ENCODE assay signal across 29 mouse cellular contexts in genomic region chr4:101144790-101145189, GRCm38 (mm10).
A peak's percentile ranks its signal among the peaks of the same experiment; 100 is the strongest.
DNase-seq lines count a peak whose midpoint lies in the region; ATAC-seq lines count a peak whose summit lies in the region.
"Had no signal": no experiment of that assay in that cellular context is flagged by ENCODE, and none has a peak within 500 bp of the region (broad histone marks: within the 10 kb centered on the region; RNA-seq: fewer than 3 reads in every experiment).

No protein-coding gene starts in this region.

- H3K9ac ChIP-seq in hindbrain, embryonic 16.5 days (ENCODE audit: low read depth, low read length), result no peak overlapping the region
- H3K9ac ChIP-seq in midbrain, embryonic 16.5 days (ENCODE audit: low read depth, low read length), result 0 out of 2 replicates have a peak overlapping the region, but pooled peaks have one; percentile 10
- H3K9ac ChIP-seq: embryonic facial prominence, embryonic 12.5 days; embryonic facial prominence, embryonic 15.5 days; forebrain, embryonic 13.5 days; heart, embryonic 13.5 days; hindbrain, embryonic 15.5 days had no signal

- no peak overlapping the region for H3K4me3 ChIP-seq in hindbrain, embryonic 16.5 days (ENCODE audit: low read length)
- no peak overlapping the region for H3K4me3 ChIP-seq in hindbrain, embryonic 10.5 days
- no peak overlapping the region for H3K4me3 ChIP-seq in midbrain, embryonic 16.5 days (ENCODE audit: low read depth, low read length)
- no peak overlapping the region for H3K4me3 ChIP-seq in midbrain, embryonic 10.5 days
- H3K4me3 ChIP-seq in forebrain, embryonic 10.5 days, result no peak overlapping the region
- H3K4me3 ChIP-seq: embryonic facial prominence, embryonic 12.5 days; embryonic facial prominence, embryonic 15.5 days; erythroblast, embryonic 14.5 days; forebrain, embryonic 13.5 days; heart, adult 2 months; heart, embryonic 10.5 days; heart, embryonic 13.5 days; hindbrain, embryonic 15.5 days had no signal

- no peaks in the 10 kb centered on the region for H3K9me3 ChIP-seq in hindbrain, embryonic 16.5 days (ENCODE audit: control insufficient read depth, low read length)
- H3K9me3 ChIP-seq in hindbrain, embryonic 10.5 days, result no peaks in the 10 kb centered on the region
- H3K9me3 ChIP-seq in midbrain, embryonic 16.5 days (replicated peaks; ENCODE audit: control insufficient read depth, low read length, poor library complexity, severe bottlenecking), result no peaks in the 10 kb centered on the region
- no peaks in the 10 kb centered on the region for H3K9me3 ChIP-seq in midbrain, embryonic 10.5 days (replicated peaks)
- no peaks in the 10 kb centered on the region for H3K9me3 ChIP-seq in forebrain, embryonic 10.5 days
- H3K9me3 ChIP-seq: embryonic facial prominence, embryonic 12.5 days; embryonic facial prominence, embryonic 15.5 days; forebrain, embryonic 13.5 days; G1E; heart, embryonic 10.5 days; heart, embryonic 13.5 days; hindbrain, embryonic 15.5 days had no signal

- no peak overlapping the region for H3K27ac ChIP-seq in hindbrain, embryonic 16.5 days (ENCODE audit: low read depth, low read length)
- H3K27ac ChIP-seq in hindbrain, embryonic 10.5 days, result no peak overlapping the region
- H3K27ac ChIP-seq in midbrain, embryonic 16.5 days (ENCODE audit: low read length), result no peak overlapping the region
- no peak overlapping the region for H3K27ac ChIP-seq in midbrain, embryonic 10.5 days (replicated peaks)
- H3K27ac ChIP-seq in forebrain, embryonic 10.5 days, result no peak overlapping the region
- H3K27ac ChIP-seq: embryonic facial prominence, embryonic 12.5 days; embryonic facial prominence, embryonic 15.5 days; forebrain, embryonic 13.5 days; heart, adult 2 months; heart, embryonic 10.5 days; heart, embryonic 13.5 days had no signal

- no peaks in the 10 kb centered on the region; the same call in 1 of the 2 replicates for H3K36me3 ChIP-seq in hindbrain, embryonic 16.5 days (ENCODE audit: control insufficient read depth, insufficient read depth, low read length)
- peaks cover 25% of the 10 kb centered on the region for H3K36me3 ChIP-seq in hindbrain, embryonic 10.5 days
- no peaks in the 10 kb centered on the region for H3K36me3 ChIP-seq in midbrain, embryonic 16.5 days (ENCODE audit: control insufficient read depth, insufficient read depth, low read length)
- H3K36me3 ChIP-seq in midbrain, embryonic 10.5 days, result peaks cover 34% of the 10 kb centered on the region
- peaks cover 28% of the 10 kb centered on the region for H3K36me3 ChIP-seq in forebrain, embryonic 10.5 days (replicated peaks)
- H3K36me3 ChIP-seq: hindbrain, embryonic 15.5 days had no signal

- no peak overlapping the region for H3K4me2 ChIP-seq in hindbrain, embryonic 16.5 days (ENCODE audit: low read length)
- H3K4me2 ChIP-seq in midbrain, embryonic 16.5 days (ENCODE audit: low read length), result no peak overlapping the region
- H3K4me2 ChIP-seq: embryonic facial prominence, embryonic 12.5 days; embryonic facial prominence, embryonic 15.5 days; forebrain, embryonic 13.5 days; heart, embryonic 13.5 days; hindbrain, embryonic 15.5 days had no signal

- no peak for DNase-seq in hindbrain, embryonic 10.5 days (ENCODE audit: low spot score)
- DNase-seq in midbrain, embryonic 10.5 days (ENCODE audit: low spot score), result no peak
- peak; percentile 46 for DNase-seq in retina, embryonic 14.5 days (ENCODE audit: low spot score)
- DNase-seq in forebrain, embryonic 10.5 days (ENCODE audit: extremely low spot score, low spot score), result no peak
- DNase-seq: adrenal gland, adult 2 months; adrenal gland, postnatal 14 days; B cell, adult 2 months; cerebellum, adult 11 months; cerebellum, adult 2 months; cerebellum, adult 9-11 months; cerebellum, postnatal 25 days; gastrocnemius, postnatal 10 days; gastrocnemius, postnatal 36 days; heart, adult 2 months; heart, postnatal 14 days had no signal

- H3K27me3 ChIP-seq in hindbrain, embryonic 16.5 days (replicated peaks; ENCODE audit: control insufficient read depth, insufficient read depth, low read length), result no peaks in the 10 kb centered on the region
- no peaks in the 10 kb centered on the region for H3K27me3 ChIP-seq in hindbrain, embryonic 10.5 days (ENCODE audit: insufficient read depth, poor library complexity, severe bottlenecking)
- no peaks in the 10 kb centered on the region for H3K27me3 ChIP-seq in midbrain, embryonic 16.5 days (ENCODE audit: control insufficient read depth, insufficient read depth, low read depth, low read length)
- H3K27me3 ChIP-seq in midbrain, embryonic 10.5 days (ENCODE audit: low read depth, poor library complexity, severe bottlenecking), result no peaks in the 10 kb centered on the region
- no peaks in the 10 kb centered on the region for H3K27me3 ChIP-seq in forebrain, embryonic 10.5 days (ENCODE audit: poor library complexity, severe bottlenecking)
- H3K27me3 ChIP-seq: CH12.LX; embryonic facial prominence, embryonic 12.5 days; embryonic facial prominence, embryonic 15.5 days; forebrain, embryonic 13.5 days; heart, embryonic 13.5 days; hindbrain, embryonic 15.5 days had no signal

- ATAC-seq in hindbrain, embryonic 16.5 days, result 0 out of 2 replicates have a peak, but pooled peaks have one; percentile 3
- no peak for ATAC-seq in midbrain, embryonic 16.5 days
- no peak for ATAC-seq in erythroblast, adult 5-6 weeks (replicated peaks; ENCODE audit: low FRiP score, poor library complexity, severe bottlenecking)
- ATAC-seq: forebrain, embryonic 13.5 days; forebrain, embryonic 16.5 days; inflammation-experienced regulatory T-cells, adult 6 months had no signal

- H3K4me1 ChIP-seq in hindbrain, embryonic 16.5 days (ENCODE audit: control insufficient read depth, insufficient read depth, low read depth, low read length), result peaks cover 3% of the 10 kb centered on the region
- H3K4me1 ChIP-seq in hindbrain, embryonic 10.5 days (replicated peaks), result peaks cover 32% of the 10 kb centered on the region
- peaks cover 12% of the 10 kb centered on the region for H3K4me1 ChIP-seq in midbrain, embryonic 16.5 days (ENCODE audit: control insufficient read depth, insufficient read depth, low read length)
- peaks cover 29% of the 10 kb centered on the region for H3K4me1 ChIP-seq in midbrain, embryonic 10.5 days
- H3K4me1 ChIP-seq in forebrain, embryonic 10.5 days, result peaks cover 5% of the 10 kb centered on the region
- H3K4me1 ChIP-seq: embryonic facial prominence, embryonic 12.5 days; heart, embryonic 10.5 days; heart, embryonic 13.5 days had no signal

- 65% methylated on average over 7 of the region's 7 CpGs for WGBS in hindbrain, embryonic 16.5 days
- WGBS in hindbrain, embryonic 10.5 days, result 62% methylated on average over 7 of the region's 7 CpGs
- 61% methylated on average over 7 of the region's 7 CpGs for WGBS in midbrain, embryonic 16.5 days
- WGBS in midbrain, embryonic 10.5 days, result 83% methylated on average over 7 of the region's 7 CpGs
- WGBS in forebrain, embryonic 10.5 days, result 88% methylated on average over 7 of the region's 7 CpGs
